40 mouse cellular contexts compared by ENCODE assay signal in genomic region chr4:154364752-154365151, GRCm38 (mm10). TPM values are rescaled to one million over a fixed set of nuclear protein-coding genes. Genes with fewer than 3 reads are reported as not detected.
DNase-seq lines count a peak whose midpoint lies in the region; ATAC-seq lines count a peak whose summit lies in the region.
"Had no signal": no experiment of that assay in that cellular context is flagged by ENCODE, and none has a peak within 500 bp of the region (broad histone marks: within the 10 kb centered on the region; RNA-seq: fewer than 3 reads in every experiment).

No protein-coding gene starts in this region.

- H3K4me1 ChIP-seq in lung, embryonic 16.5 days (replicated peaks; ENCODE audit: control insufficient read depth, insufficient read depth, low read length) = peaks cover 8% of the 10 kb centered on the region
- peaks cover 69% of the 10 kb centered on the region for H3K4me1 ChIP-seq in limb, embryonic 10.5 days
- H3K4me1 ChIP-seq: liver, embryonic 15.5 days; stomach, embryonic 15.5 days had no signal

- no peaks in the 10 kb centered on the region for H3K9me3 ChIP-seq in lung, embryonic 16.5 days (ENCODE audit: control insufficient read depth, low read length)
- H3K9me3 ChIP-seq in limb, embryonic 10.5 days (replicated peaks) = no peaks in the 10 kb centered on the region
- H3K9me3 ChIP-seq: embryonic facial prominence, embryonic 12.5 days; forebrain, embryonic 10.5 days; forebrain, embryonic 15.5 days; limb, embryonic 12.5 days; liver, embryonic 15.5 days; midbrain, embryonic 12.5 days; neural tube, embryonic 12.5 days; stomach, embryonic 15.5 days had no signal

- ATAC-seq in lung, embryonic 16.5 days (ENCODE audit: low read depth) = no peak
- ATAC-seq: forebrain, embryonic 15.5 days; intestine, postnatal 0 days had no signal

- no peaks in the 10 kb centered on the region for H3K36me3 ChIP-seq in lung, embryonic 16.5 days (ENCODE audit: control insufficient read depth, insufficient read depth, low read length)
- H3K36me3 ChIP-seq in limb, embryonic 10.5 days = peaks cover 50% of the 10 kb centered on the region
- H3K36me3 ChIP-seq: embryonic facial prominence, embryonic 12.5 days; forebrain, embryonic 15.5 days; G1E; liver, embryonic 15.5 days; midbrain, embryonic 12.5 days; neural tube, embryonic 12.5 days; stomach, embryonic 15.5 days had no signal

- no peaks in the 10 kb centered on the region for H3K27me3 ChIP-seq in lung, embryonic 16.5 days (ENCODE audit: control insufficient read depth, insufficient read depth, low read depth, low read length)
- H3K27me3 ChIP-seq in limb, embryonic 10.5 days (ENCODE audit: low read depth, poor library complexity, severe bottlenecking) = no peaks in the 10 kb centered on the region
- H3K27me3 ChIP-seq: embryonic facial prominence, embryonic 12.5 days; forebrain, embryonic 15.5 days; limb, embryonic 12.5 days; liver, embryonic 15.5 days; stomach, embryonic 15.5 days had no signal

- no peak overlapping the region for H3K4me2 ChIP-seq in lung, embryonic 16.5 days (ENCODE audit: low read depth, low read length)
- H3K4me2 ChIP-seq: embryonic facial prominence, embryonic 12.5 days; forebrain, embryonic 15.5 days; heart, embryonic 11.5 days; hindbrain, embryonic 14.5 days; limb, embryonic 12.5 days; liver, embryonic 15.5 days; midbrain, embryonic 12.5 days; neural tube, embryonic 12.5 days; stomach, embryonic 15.5 days had no signal

- peak; percentile 11 to 38 for DNase-seq in frontal cortex, adult 2 months (ENCODE audit: extremely low spot score in 1 of 2, low spot score in 1 of 2)
- no peak for DNase-seq in frontal cortex, postnatal 14 days (ENCODE audit: low spot score in 2 of 2)
- DNase-seq in lung, adult 18-20 months = no peak
- no peak for DNase-seq in limb, embryonic 10.5 days (ENCODE audit: low spot score)
- peak; percentile 12 to 47 for DNase-seq in right cerebral cortex, postnatal 36 days (ENCODE audit: low spot score in 2 of 2)
- DNase-seq in heart, adult 18-20 months = no peak
- DNase-seq in kidney, adult 11 months = no peak
- DNase-seq: adrenal gland, postnatal 10 days; cerebellum, adult 11-12 months; cerebellum, adult 9-11 months; embryo, embryonic 11 days; gastrocnemius, postnatal 14 days; heart, postnatal 4 days; kidney, postnatal 14 days; layer of hippocampus, adult 9-11 months; lung, postnatal 14 days; thymus, postnatal 14 days had no signal

- WGBS in lung, embryonic 16.5 days = 79% methylated on average over 2 of the region's 2 CpGs
- WGBS in limb, embryonic 10.5 days = 92% methylated on average over 2 of the region's 2 CpGs

- peak overlapping the region; percentile 69 for H3K27ac ChIP-seq in lung, embryonic 16.5 days (ENCODE audit: low read length)
- 0 out of 2 replicates have a peak overlapping the region, but pooled peaks have one; percentile 57 for H3K27ac ChIP-seq in limb, embryonic 10.5 days
- H3K27ac ChIP-seq: embryonic facial prominence, embryonic 12.5 days; forebrain, embryonic 10.5 days; forebrain, embryonic 15.5 days; hindbrain, embryonic 14.5 days; left cerebral cortex, adult 2 months; liver, embryonic 15.5 days; midbrain, embryonic 12.5 days; neural tube, embryonic 12.5 days; stomach, embryonic 15.5 days had no signal

- no peak overlapping the region for H3K9ac ChIP-seq in lung, embryonic 16.5 days (ENCODE audit: low read length)
- H3K9ac ChIP-seq: embryonic facial prominence, embryonic 12.5 days; forebrain, embryonic 15.5 days; hindbrain, embryonic 14.5 days; limb, embryonic 12.5 days; liver, embryonic 15.5 days; midbrain, embryonic 12.5 days; neural tube, embryonic 12.5 days; stomach, embryonic 15.5 days had no signal

- H3K4me3 ChIP-seq in lung, embryonic 16.5 days (ENCODE audit: low read length) = no peak overlapping the region
- H3K4me3 ChIP-seq in limb, embryonic 10.5 days = no peak overlapping the region
- H3K4me3 ChIP-seq: embryonic facial prominence, embryonic 12.5 days; forebrain, embryonic 10.5 days; forebrain, embryonic 15.5 days; left cerebral cortex, adult 2 months; limb, embryonic 12.5 days; liver, embryonic 15.5 days; midbrain, embryonic 12.5 days; myocyte; neural tube, embryonic 12.5 days; stomach, embryonic 15.5 days had no signal

RNA-seq across cellular contexts. Expression of gene B230104I21Rik, which starts 28.8 kb away (rescaled TPM):
- polyA plus RNA-seq in frontal cortex, adult 2 months (2012; rRNA removed) = 0.25 and 0.66 TPM in 2 replicates
- not detected in 2 replicates for polyA plus RNA-seq in lung, embryonic 16.5 days (2015; fragmentation: Nextera tagmentation; extraction: Ambion mirVana)
- 0.18 TPM in 1 of 2 replicates, not detected in the other for polyA plus RNA-seq in limb, embryonic 10.5 days (2016; fragmentation: Nextera tagmentation; extraction: Ambion mirVana)
- not detected for total RNA-seq in heart, adult 18-20 months (2021)
- total RNA-seq: adrenal gland, postnatal 10 days; G1E; gastrocnemius, postnatal 14 days; granulocyte monocyte progenitor cell, adult 5-6 weeks; heart, postnatal 4 days; left cerebral cortex, adult 2 months; liver, adult 2 months; megakaryocyte progenitor cell, adult 5-6 weeks; midbrain, postnatal 0 days had no signal
- polyA plus RNA-seq: embryonic facial prominence, embryonic 12.5 days; forebrain, embryonic 10.5 days; G1E; heart, postnatal 0 days; hindbrain, embryonic 14.5 days; intestine, postnatal 0 days; kidney, embryonic 14.5 days; liver, adult 2 months; liver, embryonic 15.5 days; midbrain, embryonic 12.5 days; myocyte; neural tube, embryonic 12.5 days; small intestine, adult 2 months; stomach, embryonic 15.5 days; urinary bladder, adult 2 months had no signal

Comparison
In these comparisons a context has a peak if more than half of its experiments do, and no peak if none do; other contexts are left out.
1. DNase-seq: peak in frontal cortex, adult 2 months (2 of 2) and right cerebral cortex, postnatal 36 days (2 of 2); none in frontal cortex, postnatal 14 days (0 of 2), lung, adult 18-20 months (0 of 2), limb, embryonic 10.5 days (single experiment), heart, adult 18-20 months (0 of 2) and kidney, adult 11 months (single experiment).